Mouse (Mus musculus) ZHBTc4 (cell line): ENCODE measurements around the gene Uap1l1.

Experiments
- DNase-seq: peaks from one replicate; pipeline ENCODE4 v3.0.0-alpha.2; 2011; ENCODE audit warnings: low read depth, low spot score

Uap1l1 gene

GRCm38 (mm10) chr2:25318119-25318966, 47.1 kb downstream of the Uap1l1 start:
- DNase-seq = no peak

GRCm38 (mm10) chr2:25311491-25311891, 54.0 kb downstream of the Uap1l1 start:
- DNase-seq = peak; percentile 66

DNA sequence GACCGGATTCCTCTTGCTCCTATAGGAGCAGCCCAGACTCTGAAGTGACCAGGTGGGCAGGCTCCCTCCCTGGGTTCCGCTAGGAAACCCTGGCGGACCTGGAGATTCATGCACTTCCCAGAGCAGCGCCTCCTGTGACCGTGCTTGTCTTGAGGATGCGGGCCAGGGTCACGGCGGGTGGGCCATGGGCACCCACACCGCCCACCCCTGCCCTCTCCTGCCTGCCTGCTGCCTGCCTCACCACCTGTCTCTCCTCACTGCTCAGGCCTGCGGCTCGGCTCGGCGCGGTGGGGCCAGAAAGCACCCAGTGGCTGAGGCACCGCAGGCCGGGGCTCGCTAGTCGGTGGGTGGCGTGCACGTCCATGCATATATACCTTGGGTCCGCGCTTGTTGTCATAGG, 54.5 kb downstream of the Uap1l1 start:
- DNase-seq = peak; percentile 45

DNA sequence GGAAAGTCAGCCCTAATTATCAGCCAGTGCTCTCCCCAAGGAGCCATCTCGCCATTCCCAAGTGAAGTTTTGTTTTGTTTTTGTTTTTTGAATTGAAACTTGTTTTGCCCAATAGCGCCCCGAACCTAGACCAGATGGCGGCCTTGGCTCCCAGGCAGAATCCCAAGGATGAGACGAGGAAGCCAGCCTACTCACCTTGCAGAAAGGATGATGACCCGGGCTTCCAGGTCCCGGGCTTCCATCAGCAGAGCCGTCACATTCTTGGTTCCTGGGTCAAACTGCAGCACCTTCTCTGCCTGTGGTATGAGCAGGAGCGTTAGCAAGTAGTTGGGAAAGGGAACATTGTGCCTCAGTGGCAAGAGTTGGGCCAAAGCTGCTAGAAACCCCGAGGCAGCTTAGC, 55.3 kb downstream of the Uap1l1 start:
- DNase-seq = no peak
